Mouse (Mus musculus): Measurements from ENCODE around the gene Atad3a. TPM values are rescaled to one million over a fixed set of nuclear protein-coding genes. Genes with fewer than 3 reads are reported as not detected.

Atad3a gene
- polyA plus RNA-seq (2014; fragmentation: Nextera tagmentation; extraction: Ambion mirVana), result 77.4 and 79.8 TPM in 2 replicates

DNA sequence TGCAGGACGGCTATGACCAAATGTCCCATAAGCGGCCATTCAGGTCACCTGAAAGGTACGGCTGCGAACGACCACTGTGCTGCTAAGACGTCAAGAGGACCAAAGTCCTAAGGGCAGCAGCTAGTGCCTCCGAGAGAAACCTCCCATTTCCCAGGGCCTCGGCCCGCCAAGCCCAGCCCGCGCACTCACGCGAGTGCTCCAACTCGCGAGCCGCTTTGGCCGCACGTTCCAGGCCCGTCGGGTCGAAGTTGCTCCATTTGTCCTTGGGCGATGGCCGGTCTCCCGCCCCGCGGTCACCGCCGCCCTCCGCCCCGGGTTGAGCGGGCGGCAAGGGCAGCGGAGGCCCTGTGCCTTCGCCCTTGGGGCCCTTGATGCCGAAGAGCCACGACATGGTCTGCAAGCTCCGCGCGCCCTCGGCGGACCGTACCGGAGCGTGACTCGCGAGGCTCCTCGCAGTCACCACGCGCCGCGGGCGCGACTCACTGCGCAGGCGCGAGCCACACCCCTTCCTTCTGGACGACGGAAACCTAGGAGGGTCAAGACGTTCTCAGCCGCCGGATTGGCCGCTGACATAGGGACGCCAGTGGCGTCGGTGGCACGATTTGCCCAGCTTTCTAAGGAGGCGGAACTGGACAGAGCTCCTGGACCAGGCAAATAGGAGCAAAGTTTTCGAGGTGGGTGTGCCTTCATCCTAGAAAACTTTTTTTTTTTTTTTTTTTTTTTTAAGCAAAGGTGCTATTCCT lies at the start of gene Atad3a:
TSS of gene Atad3a (minus strand) at position 481 of the 743 bp plus-strand sequence.
- Histone ChIP-seq H3K4me1 (ENCODE audit: control insufficient read depth, insufficient read depth, low read length) (peaks cover 14% of the 10 kb centered on the region), H3K9ac (replicated peaks; ENCODE audit: low read length) (peak within 1 kb of the TSS; percentile 69), H3K4me3 (replicated peaks; ENCODE audit: low read depth, low read length) (peak within 1 kb of the TSS; percentile 79), H3K9me3 (ENCODE audit: control insufficient read depth, low read length) (no peaks in the 10 kb centered on the region), H3K36me3 (ENCODE audit: control insufficient read depth, insufficient read depth, low read length) (peaks cover 12% of the 10 kb centered on the region), H3K27ac (replicated peaks; ENCODE audit: low read depth, low read length) (0 out of 2 replicates have a peak within 1 kb of the TSS, but pooled peaks have one; percentile 37), H3K4me2 (ENCODE audit: low read length) (peak within 1 kb of the TSS; percentile 97), H3K27me3 (ENCODE audit: control insufficient read depth, insufficient read depth, low read length) (no peaks in the 10 kb centered on the region)
- 1% methylated on average over 67 of the region's 68 CpGs for WGBS
- peak; percentile 95 for ATAC-seq (ENCODE audit: low FRiP score, low TSS enrichment)
- peak; percentile 98 for DNase-seq

- 90% methylated on average over 3 of the region's 3 CpGs for WGBS
- Histone ChIP-seq H3K27ac (replicated peaks; ENCODE audit: low read depth, low read length) (no peak overlapping the region), H3K4me1 (ENCODE audit: control insufficient read depth, insufficient read depth, low read length) (peaks cover 16% of the 10 kb centered on the region; the same call in 1 of the 2 replicates), H3K9me3 (ENCODE audit: control insufficient read depth, low read length) (no peaks in the 10 kb centered on the region), H3K27me3 (ENCODE audit: control insufficient read depth, insufficient read depth, low read length) (no peaks in the 10 kb centered on the region), H3K36me3 (ENCODE audit: control insufficient read depth, insufficient read depth, low read length) (peaks cover 56% of the 10 kb centered on the region), H3K9ac (replicated peaks; ENCODE audit: low read length) (no peak overlapping the region), H3K4me2 (ENCODE audit: low read length) (no peak overlapping the region), H3K4me3 (replicated peaks; ENCODE audit: low read depth, low read length) (no peak overlapping the region)
- DNase-seq, result no peak
- no peak for ATAC-seq (ENCODE audit: low FRiP score, low TSS enrichment)
Measured at GRCm38 (mm10) chr4:155807841-155808240, 46.9 kb upstream of the Atad3a start.

GRCm38 (mm10) chr4:155803340-155804041 lies 42.6 kb upstream of the Atad3a start:
- Histone ChIP-seq H3K36me3 (ENCODE audit: control insufficient read depth, insufficient read depth, low read length) (peaks cover 30% of the 10 kb centered on the region), H3K27ac (replicated peaks; ENCODE audit: low read depth, low read length) (peak overlapping the region; percentile 77; the same call in 1 of the 2 replicates), H3K4me1 (ENCODE audit: control insufficient read depth, insufficient read depth, low read length) (peaks cover 11% of the 10 kb centered on the region; the same call in 1 of the 2 replicates), H3K4me3 (replicated peaks; ENCODE audit: low read depth, low read length) (peak overlapping the region; percentile 95), H3K4me2 (ENCODE audit: low read length) (peak overlapping the region; percentile 65), H3K27me3 (ENCODE audit: control insufficient read depth, insufficient read depth, low read length) (no peaks in the 10 kb centered on the region), H3K9ac (replicated peaks; ENCODE audit: low read length) (peak overlapping the region; percentile 79), H3K9me3 (ENCODE audit: control insufficient read depth, low read length) (no peaks in the 10 kb centered on the region)
- peak; percentile 97 for DNase-seq
- under 1% methylated on average over 58 of the region's 58 CpGs for WGBS
- ATAC-seq (ENCODE audit: low FRiP score, low TSS enrichment), result peak; percentile 96

GRCm38 (mm10) chr4:155802741-155803339 lies 41.9 kb upstream of the Atad3a start, which contains the start of gene Mrpl20:
Gene Mrpl20 (plus strand): TSS chr4:155802878.
- ATAC-seq (ENCODE audit: low FRiP score, low TSS enrichment) (no peak; the same call in 1 of the 2 replicates), DNase-seq (peak; percentile 27)
- no peaks in the 10 kb centered on the region for H3K27me3 ChIP-seq (ENCODE audit: control insufficient read depth, insufficient read depth, low read length)
- H3K9me3 ChIP-seq (ENCODE audit: control insufficient read depth, low read length), result no peaks in the 10 kb centered on the region
- peak within 1 kb of the TSS; percentile 79 for H3K9ac ChIP-seq (replicated peaks; ENCODE audit: low read length)
- H3K27ac ChIP-seq (replicated peaks; ENCODE audit: low read depth, low read length), result peak within 1 kb of the TSS; percentile 77; the same call in 1 of the 2 replicates
- peaks cover 23% of the 10 kb centered on the region for H3K36me3 ChIP-seq (ENCODE audit: control insufficient read depth, insufficient read depth, low read length)
- peak within 1 kb of the TSS; percentile 95 for H3K4me3 ChIP-seq (replicated peaks; ENCODE audit: low read depth, low read length)
- H3K4me2 ChIP-seq (ENCODE audit: low read length), result peak within 1 kb of the TSS; percentile 65
- 7% methylated on average over 12 of the region's 12 CpGs for WGBS
- H3K4me1 ChIP-seq (ENCODE audit: control insufficient read depth, insufficient read depth, low read length), result peaks cover 11% of the 10 kb centered on the region; the same call in 1 of the 2 replicates

DNA sequence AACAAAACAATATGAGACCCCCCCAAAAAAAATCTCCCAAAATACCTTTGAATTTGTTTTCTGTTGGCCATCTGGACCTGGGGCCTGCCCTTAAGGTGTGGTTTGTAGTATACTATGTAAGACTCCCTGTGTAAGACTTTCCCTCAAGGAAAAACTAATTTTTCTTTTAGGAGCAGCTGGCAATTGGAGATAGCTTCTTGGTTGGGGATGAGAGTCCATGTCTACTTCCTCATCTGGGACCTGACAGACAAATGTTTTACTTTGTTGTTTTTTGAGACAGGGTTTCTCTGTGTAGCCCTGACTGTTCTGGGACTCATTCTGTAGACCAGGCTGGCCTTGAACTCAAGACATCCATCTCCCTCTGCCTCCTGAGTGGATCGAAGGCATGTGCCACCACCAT lies 41.2 kb upstream of the Atad3a start:
- no peak overlapping the region for H3K9ac ChIP-seq (replicated peaks; ENCODE audit: low read length)
- no peak overlapping the region for H3K4me2 ChIP-seq (ENCODE audit: low read length)
- no peaks in the 10 kb centered on the region for H3K9me3 ChIP-seq (ENCODE audit: control insufficient read depth, low read length)
- H3K36me3 ChIP-seq (ENCODE audit: control insufficient read depth, insufficient read depth, low read length), result peaks cover 17% of the 10 kb centered on the region
- no peak overlapping the region for H3K27ac ChIP-seq (replicated peaks; ENCODE audit: low read depth, low read length)
- H3K4me1 ChIP-seq (ENCODE audit: control insufficient read depth, insufficient read depth, low read length), result peaks cover 11% of the 10 kb centered on the region; the same call in 1 of the 2 replicates
- 95% methylated on average over 1 of the region's 1 CpGs for WGBS
- DNase-seq (no peak), ATAC-seq (ENCODE audit: low FRiP score, low TSS enrichment) (no peak)
- no peak overlapping the region for H3K4me3 ChIP-seq (replicated peaks; ENCODE audit: low read depth, low read length)
- no peaks in the 10 kb centered on the region for H3K27me3 ChIP-seq (ENCODE audit: control insufficient read depth, insufficient read depth, low read length)

GRCm38 (mm10) chr4:155793730-155794129 lies 32.8 kb upstream of the Atad3a start:
- Histone ChIP-seq H3K9ac (replicated peaks; ENCODE audit: low read length) (no peak overlapping the region), H3K27ac (replicated peaks; ENCODE audit: low read depth, low read length) (no peak overlapping the region), H3K9me3 (ENCODE audit: control insufficient read depth, low read length) (no peaks in the 10 kb centered on the region), H3K4me3 (replicated peaks; ENCODE audit: low read depth, low read length) (no peak overlapping the region), H3K36me3 (ENCODE audit: control insufficient read depth, insufficient read depth, low read length) (no peaks in the 10 kb centered on the region), H3K27me3 (ENCODE audit: control insufficient read depth, insufficient read depth, low read length) (no peaks in the 10 kb centered on the region), H3K4me2 (ENCODE audit: low read length) (no peak overlapping the region), H3K4me1 (ENCODE audit: control insufficient read depth, insufficient read depth, low read length) (no peaks in the 10 kb centered on the region)
- DNase-seq, result no peak
- no peak for ATAC-seq (ENCODE audit: low FRiP score, low TSS enrichment)
- 77% methylated on average over 2 of the region's 2 CpGs for WGBS

DNA sequence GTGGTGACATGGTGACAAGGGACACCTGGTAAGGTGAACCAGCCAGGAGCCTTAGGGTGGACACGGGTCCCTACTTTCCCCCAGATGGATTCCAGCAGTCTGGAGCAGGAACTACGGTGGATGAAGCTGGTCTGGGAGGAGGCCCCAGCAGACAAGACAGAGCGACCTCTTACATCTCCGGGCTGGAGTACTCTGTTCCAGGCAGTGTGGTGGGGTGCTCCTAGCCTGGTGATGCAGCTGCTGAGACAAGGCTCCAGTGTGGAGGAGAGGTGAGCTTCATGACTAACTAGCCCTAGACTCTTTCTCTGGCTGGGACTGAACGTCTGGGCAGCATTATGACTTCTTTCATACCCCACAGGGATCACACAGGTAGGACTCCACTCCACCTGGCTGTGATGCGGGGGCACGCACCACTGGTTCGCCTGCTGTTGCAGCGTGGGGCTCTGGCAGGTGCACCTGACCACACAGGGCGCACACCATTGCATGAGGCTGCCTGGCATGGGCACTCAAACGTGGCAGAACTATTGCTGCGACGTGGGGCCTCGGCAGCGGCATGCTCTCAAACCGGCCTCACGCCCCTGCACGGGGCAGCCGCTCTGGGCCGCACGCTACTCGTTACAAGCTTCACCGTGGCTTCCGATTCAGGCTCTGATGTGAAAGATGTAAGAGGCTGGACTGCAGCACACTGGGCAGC lies 30.5 kb upstream of the Atad3a start:
- Histone ChIP-seq H3K9ac (replicated peaks; ENCODE audit: low read length) (no peak overlapping the region), H3K36me3 (ENCODE audit: control insufficient read depth, insufficient read depth, low read length) (no peaks in the 10 kb centered on the region), H3K4me1 (ENCODE audit: control insufficient read depth, insufficient read depth, low read length) (no peaks in the 10 kb centered on the region), H3K27ac (replicated peaks; ENCODE audit: low read depth, low read length) (no peak overlapping the region), H3K4me3 (replicated peaks; ENCODE audit: low read depth, low read length) (no peak overlapping the region), H3K27me3 (ENCODE audit: control insufficient read depth, insufficient read depth, low read length) (no peaks in the 10 kb centered on the region), H3K4me2 (ENCODE audit: low read length) (no peak overlapping the region), H3K9me3 (ENCODE audit: control insufficient read depth, low read length) (no peaks in the 10 kb centered on the region)
- ATAC-seq (ENCODE audit: low FRiP score, low TSS enrichment) (no peak), DNase-seq (no peak)
- 77% methylated on average over 24 of the region's 24 CpGs for WGBS

- Histone ChIP-seq H3K27me3 (ENCODE audit: control insufficient read depth, insufficient read depth, low read length) (no peaks in the 10 kb centered on the region), H3K36me3 (ENCODE audit: control insufficient read depth, insufficient read depth, low read length) (no peaks in the 10 kb centered on the region), H3K27ac (replicated peaks; ENCODE audit: low read depth, low read length) (no peak overlapping the region), H3K9me3 (ENCODE audit: control insufficient read depth, low read length) (no peaks in the 10 kb centered on the region), H3K4me1 (ENCODE audit: control insufficient read depth, insufficient read depth, low read length) (no peaks in the 10 kb centered on the region), H3K4me3 (replicated peaks; ENCODE audit: low read depth, low read length) (no peak overlapping the region), H3K9ac (replicated peaks; ENCODE audit: low read length) (no peak overlapping the region), H3K4me2 (ENCODE audit: low read length) (no peak overlapping the region)
- 69% methylated on average over 3 of the region's 3 CpGs for WGBS
- no peak for DNase-seq
- ATAC-seq (ENCODE audit: low FRiP score, low TSS enrichment), result no peak
Measured at GRCm38 (mm10) chr4:155790650-155791161, 29.8 kb upstream of the Atad3a start.
